Mouse (Mus musculus): ENCODE data around the gene Rab1a.

Rab1a gene

DNA sequence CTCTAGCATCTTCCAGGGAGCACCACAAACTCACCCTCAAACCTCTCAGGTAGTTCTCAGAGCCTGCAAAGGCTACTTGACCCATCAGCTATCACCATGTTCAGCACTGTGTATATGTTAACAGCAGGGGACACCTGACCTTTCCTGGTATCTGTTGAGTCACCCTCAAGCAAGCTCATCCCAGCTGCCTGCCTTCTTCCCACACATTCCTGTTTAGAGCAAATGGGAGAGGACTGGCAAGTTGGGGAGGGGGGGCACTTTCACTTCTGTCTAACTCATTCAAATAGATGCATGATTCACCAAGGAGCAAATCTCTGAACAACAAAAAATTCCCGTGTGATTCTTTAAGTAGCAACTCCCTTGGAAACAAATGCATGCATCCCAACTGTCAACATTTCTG lies 45.4 kb downstream of the Rab1a start:
- DNase-seq (ENCODE audit: extremely low spot score, low read depth, low spot score), result no peak

DNA sequence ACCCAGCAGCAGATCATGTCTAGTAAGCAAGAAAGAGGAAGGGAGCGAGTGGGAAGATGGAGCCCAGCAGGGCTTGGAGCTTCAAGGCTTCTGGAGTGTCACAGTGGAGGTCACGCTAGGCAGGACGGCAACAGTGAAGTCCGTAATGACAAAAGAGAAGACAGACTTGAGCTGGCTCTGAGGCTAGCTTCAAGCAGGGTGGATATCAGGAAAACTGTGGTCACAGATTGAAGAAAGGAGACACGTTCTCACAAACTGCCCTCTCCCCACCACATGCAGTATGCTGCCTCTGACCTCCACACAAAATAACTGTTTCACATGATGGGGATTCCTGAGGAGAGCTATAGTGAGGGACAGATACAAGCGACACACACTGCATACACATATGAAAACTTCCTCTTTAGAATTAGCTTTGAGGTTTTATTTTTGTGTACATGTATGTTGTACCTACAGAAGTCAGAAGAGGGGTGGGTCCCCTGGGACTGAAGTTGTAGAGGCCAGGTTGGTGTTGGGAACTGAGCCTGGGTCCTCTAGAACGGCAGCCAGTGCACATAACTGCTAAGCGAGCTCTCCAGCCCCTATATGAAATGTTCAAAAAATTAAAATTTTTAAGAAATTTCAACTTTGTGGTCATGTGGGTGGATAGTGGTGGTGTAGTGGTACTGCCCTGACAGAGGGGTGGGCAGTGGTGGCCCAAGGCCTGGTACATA lies 46.1 kb downstream of the Rab1a start:
- no peak for DNase-seq (ENCODE audit: extremely low spot score, low read depth, low spot score)

DNA sequence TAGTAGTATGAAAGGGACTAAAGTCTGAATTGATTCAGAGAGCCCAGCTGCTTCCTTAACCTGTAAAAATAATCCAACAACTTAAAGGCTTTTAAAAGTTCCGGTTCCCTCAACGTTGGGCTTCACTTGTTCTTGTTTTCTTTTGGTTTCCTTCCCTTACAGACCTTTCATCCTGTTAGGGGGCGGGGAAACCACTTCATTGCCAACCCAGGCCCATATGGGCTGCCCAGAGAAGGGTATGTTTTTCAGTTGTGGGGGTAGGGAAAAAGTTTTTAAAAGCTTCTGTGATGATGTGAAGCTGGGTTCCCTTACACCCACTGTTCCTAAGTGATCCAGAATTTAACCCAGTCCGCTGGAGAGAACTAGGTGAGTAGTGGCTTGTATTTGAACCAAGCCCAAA lies 47.0 kb downstream of the Rab1a start:
- no peak for DNase-seq (ENCODE audit: extremely low spot score, low read depth, low spot score)

DNA sequence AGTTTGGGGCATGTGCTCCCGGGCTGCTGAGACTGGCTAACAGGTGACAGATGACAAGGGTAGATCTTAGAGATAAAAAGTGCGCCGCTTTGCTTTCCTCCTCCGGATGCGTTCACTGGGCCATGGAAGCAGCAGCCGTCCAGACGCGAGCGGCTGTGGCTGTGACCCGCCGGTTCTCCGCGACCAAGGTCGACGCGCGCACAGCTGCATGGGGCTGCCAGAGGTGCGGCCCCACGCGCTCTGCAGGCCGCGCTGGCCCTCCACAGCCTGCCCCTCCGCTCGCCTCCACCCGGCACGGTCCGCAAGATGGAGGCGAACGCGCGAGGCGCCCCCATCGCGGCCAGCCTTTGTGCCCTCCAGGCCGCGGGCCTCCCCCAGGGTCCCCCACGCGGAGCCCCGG lies 47.6 kb downstream of the Rab1a start:
- no peak for DNase-seq (ENCODE audit: extremely low spot score, low read depth, low spot score)

DNA sequence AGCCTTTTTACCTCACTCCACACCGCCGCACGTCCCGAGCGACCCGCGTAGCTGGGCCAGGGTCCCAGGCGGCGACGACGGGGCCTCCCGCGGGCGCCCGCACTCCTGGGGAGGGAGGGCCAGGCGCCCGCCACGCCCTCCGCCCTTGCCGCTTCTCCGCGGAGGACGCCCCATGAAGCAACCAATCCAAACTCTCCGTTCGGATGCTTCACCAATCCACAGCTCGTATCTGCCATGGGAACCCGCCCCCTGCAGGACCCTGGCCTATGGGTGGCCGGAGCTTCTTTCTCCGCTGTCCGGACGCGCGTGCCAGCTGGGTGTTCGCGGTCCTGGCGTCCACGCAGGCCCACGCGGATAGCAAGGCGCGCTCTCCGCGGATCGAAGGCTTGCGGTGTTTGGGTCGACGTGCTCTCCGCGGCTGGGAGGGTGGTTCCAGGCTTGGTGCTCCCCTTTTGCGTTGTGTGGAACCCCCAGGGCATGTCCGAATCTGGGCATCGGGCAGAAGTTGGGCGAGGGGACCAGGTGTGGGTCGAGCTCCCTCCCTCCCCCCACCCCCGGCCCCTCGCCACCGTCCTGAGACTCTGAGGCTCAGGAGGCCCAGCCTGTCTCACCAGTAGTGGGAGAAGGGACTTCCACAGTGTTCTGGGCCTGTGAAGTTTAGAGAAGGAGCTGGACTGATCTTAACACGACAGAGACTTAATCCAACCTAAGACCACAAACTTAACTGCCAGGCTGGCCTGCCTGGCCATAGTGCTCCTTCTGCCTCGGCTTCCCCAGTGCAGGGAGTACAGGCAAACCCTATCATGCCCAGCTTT lies 48.3 kb downstream of the Rab1a start, which contains the start of gene Cep68:
TSS of gene Cep68 (minus strand) at position 134 of the 815 bp plus-strand sequence.
- DNase-seq (ENCODE audit: extremely low spot score, low read depth, low spot score), result peak; percentile 60

DNA sequence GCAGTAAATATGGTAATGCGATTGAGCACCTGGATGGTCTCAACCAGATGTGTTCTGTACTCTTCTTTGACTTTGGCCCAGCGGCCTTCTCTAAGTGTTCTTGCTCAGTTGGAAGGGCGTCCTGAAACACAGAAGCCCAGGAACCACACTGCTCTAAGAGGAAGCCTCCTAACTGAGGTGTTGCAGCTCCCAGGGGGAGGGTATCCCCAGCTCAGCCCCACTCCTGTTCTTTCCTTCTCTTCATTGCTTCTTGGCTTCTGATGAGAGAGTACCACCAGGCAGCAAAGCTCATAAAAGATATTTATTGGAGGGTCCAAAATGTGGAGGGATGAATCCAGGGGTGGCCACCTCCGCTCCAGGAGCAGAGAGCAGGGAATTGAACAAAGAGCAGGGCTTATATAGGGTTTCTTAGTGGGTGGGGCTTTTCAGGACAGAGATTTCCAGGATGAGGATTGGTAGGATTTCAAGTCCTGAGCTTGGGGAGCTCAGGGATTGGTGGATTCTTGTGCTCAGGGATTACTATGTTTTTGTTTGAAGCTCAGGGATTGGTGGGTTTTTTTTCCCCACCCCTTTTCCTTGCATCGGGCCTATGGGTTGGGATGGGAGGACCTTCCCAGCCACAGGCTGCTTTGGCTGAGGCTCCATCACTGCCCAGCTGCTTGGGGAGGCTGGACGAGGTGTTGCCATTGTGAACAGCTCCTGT lies 49.4 kb downstream of the Rab1a start:
- DNase-seq (ENCODE audit: extremely low spot score, low read depth, low spot score), result no peak

DNA sequence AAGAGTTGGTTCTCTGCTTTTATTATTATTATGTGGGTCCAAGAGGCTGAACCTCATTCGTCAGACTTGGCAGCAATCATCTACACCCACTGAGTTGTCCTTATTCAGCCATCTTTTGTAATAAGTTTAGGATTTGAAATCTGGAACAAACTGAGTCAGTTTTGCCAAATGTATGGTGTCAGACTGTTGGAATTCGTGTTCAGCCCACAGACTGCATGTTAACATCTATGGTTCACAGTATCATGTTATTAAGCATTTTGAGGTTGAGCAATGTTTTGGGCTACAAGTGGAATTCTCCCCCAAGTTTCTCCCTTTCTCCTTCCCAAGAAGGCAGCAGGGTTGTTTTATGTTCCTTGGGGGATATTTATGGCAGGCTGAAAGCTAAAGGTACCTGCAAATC lies 51.9 kb downstream of the Rab1a start:
- DNase-seq (ENCODE audit: extremely low spot score, low read depth, low spot score), result no peak

DNA sequence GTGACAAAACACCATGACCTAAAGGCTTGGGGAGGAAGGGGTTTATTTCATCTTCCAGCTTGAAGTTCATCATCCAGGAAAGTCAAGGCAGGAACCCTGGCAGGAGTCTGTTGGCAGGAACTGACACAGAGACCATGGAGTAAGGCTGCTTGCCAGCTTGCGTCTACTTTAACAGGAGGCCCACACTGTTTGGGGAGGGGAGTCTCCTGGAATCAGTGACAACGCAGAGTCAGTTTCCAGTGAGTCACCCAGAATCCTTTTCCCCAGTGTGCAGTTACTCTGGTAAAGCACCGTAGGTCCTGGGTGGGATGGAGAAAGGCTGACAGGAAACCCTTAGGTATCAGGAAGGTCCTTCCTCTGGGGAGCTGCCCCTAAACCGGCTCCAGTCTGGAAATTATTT lies 53.6 kb downstream of the Rab1a start:
- no peak for DNase-seq (ENCODE audit: extremely low spot score, low read depth, low spot score)

DNA sequence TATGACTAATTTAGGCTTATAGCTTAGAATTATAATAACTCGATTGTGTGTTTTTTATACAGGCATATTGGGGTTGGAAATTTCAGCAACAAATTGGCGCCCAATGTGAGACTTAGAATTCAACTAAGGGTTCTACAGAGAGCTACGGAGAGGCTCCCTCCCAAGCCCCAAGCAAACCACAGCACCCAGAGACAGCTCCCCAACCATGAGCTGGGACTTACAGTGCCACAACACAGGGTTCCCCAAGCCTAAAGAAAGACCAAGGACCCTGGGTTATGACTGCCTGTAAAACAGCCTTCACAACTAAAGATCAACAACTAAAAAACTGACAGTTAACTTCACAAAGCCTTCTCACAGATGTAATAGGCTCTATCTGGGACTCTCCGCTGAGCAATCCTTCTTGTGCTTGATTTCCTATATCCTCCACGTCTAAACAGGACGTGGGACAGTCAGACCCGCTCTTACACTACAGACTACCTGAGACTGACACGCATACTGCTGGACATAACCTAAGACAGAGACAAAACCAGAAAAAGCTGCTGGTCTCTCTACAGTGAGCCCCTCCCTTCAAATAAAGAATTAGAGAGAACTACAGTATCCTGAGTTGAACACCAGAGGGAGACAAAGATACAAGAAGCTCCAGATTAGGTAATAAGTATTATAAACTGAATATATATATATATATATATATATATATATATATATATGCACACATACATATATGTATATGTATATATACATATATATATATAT lies 61.6 kb downstream of the Rab1a start:
- no peak for DNase-seq (ENCODE audit: extremely low spot score, low read depth, low spot score)

DNA sequence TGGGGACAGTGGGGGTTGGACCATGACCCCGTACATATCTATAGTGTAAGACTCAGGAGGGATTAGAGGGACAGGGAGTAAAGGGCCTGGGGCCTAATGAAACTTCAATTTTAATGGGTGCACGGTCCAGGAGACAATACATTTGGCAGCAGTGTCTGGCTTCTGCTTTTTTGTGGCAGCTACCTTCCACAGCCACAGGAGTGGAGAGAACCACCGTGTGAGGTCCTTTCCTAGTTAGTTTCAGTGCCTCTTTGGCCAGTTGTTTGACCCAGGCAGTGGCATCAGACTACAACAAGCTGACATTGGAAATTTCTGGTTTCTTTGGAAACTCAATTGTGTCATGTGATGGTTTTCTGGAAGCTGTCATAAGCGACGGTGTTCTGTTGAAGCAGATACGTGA lies 68.7 kb downstream of the Rab1a start:
- no peak for DNase-seq (ENCODE audit: extremely low spot score, low read depth, low spot score)

DNA sequence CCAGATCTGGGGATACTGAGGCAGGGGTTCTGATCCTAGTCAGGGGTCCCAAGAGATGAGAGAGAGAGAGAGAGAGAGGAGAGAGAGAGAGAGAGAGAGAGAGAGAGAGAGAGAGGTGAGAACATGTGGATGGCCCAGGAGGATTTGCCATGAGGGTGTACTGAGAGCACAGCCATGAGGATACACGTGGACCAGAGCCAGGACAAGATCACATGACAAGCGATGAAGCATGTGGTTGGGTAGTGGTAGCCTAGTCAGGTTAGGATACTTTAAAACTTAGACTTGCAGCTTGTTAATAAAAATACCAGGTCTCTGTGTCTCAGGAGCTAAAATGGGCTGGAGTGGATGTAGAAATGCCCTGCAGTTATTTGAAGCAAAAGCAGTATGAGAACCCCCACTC lies 74.7 kb downstream of the Rab1a start:
- no peak for DNase-seq (ENCODE audit: extremely low spot score, low read depth, low spot score)

Data from hindlimb bud, embryonic 11.5 days (tissue).